Mouse (Mus musculus): Measurements from ENCODE around the gene Gm28048. TPM values are rescaled to one million over a fixed set of nuclear protein-coding genes. Genes with fewer than 3 reads are reported as not detected.

The Gm28048 gene
- total RNA-seq, 2 experiments from 2014 or later = 5.5 to 9.2 TPM

DNA sequence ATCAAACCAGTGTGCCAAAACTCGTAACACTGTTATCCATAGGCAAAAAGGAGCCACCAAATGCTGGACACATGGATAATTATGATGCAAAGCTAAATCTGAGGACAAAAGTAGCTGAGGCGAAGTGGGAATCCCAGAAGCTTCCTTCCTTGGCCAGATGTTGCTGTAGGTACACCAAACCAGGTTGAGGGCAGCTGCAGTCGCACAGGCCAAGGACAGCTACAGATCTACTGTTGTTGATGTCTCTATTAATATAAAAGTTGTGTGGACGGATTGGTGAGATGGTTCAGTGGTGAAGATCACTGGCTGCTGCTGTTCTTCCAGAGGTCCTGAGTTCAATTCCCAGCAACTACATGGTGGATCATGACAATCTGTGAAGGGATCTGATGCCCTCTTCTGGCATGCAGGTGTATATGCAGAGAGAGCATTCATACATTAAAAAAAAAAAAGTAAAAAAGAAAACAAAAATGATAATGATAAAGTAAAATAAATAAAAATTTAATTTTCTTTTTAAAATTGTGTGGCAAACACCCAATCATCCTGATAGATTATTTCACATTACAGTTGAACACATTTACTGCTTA is 24.0 kb downstream of the Gm28048 start:
- intact Hi-C loops (cut with DNase I) = loop anchor here (2.0 to 5.0 kb wide), 4 partner anchors 101 to 327 kb away; no protein-coding TSS in a partner anchor

DNA sequence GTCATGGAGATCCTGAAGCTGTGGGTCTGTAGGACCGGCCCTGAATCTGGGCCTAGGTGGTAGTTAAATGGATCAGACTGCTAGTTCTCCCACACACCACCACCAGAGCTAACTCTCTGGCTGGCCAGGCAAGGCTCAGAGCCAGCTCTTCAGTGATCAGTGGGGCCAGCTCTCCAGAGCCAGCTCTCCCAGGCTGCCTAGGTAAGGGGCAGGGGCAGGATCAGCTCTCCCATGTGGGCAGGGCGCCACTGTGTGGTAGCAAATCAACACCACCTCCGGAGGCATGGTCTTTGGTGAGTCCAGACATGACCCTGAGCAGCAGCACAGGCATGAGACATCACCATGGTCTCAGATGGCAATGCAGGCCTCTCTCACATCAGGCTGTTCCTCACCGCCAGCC is 25.1 kb downstream of the Gm28048 start:
- intact Hi-C loops (cut with DNase I) = loop anchor here (2.0 to 5.0 kb wide), 4 partner anchors 100 to 326 kb away; no protein-coding TSS in a partner anchor
- peak; percentile 64 to 74 for DNase-seq

More for the DNA sequence above, 24.0 kb downstream of the Gm28048 start:
- DNase-seq = no peak

DNA sequence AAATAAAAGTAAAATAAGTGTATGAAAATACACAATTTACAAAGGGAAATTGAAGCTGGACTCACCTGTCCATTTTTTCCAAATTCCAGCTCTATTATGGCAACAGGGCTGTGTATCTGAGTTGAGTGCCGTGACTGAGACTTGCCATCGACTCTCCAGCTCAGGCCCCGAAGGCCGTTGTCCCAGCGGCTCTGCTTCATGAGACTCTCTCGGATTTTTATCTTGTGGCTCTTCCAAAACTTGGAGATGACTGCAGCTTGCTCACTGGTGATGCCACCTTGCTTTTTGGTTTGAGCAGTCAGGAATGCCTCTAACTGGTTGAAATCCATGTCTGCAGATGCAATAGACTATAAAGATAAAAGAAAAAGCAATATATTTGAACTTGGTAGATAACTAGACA is 25.5 kb downstream of the Gm28048 start:
- intact Hi-C loops (cut with DNase I) = loop anchor here (2.0 to 5.0 kb wide), 4 partner anchors 99 to 326 kb away; no protein-coding TSS in a partner anchor
- DNase-seq = no peak

DNA sequence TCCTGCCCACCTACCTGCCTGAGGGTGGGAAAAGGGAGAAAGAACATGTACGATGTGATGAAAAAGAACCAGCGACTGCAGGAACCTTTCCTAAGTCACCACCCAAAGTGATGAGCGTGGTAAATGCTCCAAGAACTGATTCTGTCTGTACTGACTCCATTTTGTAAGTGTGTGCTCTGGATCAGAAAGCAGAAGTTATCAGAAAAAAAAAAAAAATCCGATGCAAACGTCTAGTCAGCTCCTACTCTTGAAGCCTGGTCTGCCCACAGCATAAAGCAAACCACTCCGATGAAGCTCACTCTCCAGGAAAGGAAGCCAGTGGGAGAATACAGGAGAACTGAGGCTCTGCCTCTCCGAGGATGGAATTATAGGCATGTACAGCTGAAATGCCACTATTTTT is 29.2 kb downstream of the Gm28048 start:
- DNase-seq = no peak
- intact Hi-C loops (cut with DNase I) = no loop called here

DNA sequence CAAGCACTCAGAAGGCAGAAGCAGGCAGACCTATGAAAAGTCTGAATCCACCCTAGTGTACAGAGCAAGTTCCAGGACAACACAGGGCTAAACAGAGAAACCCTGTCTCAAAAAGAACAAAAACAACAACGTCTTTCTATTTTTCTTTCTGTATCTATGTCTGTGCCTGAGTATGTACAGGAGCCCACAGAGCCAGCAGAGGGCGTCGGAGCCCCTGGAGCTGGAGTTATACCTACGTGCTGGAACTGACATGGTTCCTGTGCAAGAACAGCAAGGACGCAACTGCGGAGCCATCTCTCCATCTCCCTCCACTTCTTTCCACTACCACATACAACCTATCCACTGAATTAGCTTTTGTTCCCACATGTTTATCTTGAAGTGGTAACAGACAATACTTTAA is 31.8 kb downstream of the Gm28048 start:
- DNase-seq = no peak
- intact Hi-C loops (cut with DNase I) = no loop called here

DNA sequence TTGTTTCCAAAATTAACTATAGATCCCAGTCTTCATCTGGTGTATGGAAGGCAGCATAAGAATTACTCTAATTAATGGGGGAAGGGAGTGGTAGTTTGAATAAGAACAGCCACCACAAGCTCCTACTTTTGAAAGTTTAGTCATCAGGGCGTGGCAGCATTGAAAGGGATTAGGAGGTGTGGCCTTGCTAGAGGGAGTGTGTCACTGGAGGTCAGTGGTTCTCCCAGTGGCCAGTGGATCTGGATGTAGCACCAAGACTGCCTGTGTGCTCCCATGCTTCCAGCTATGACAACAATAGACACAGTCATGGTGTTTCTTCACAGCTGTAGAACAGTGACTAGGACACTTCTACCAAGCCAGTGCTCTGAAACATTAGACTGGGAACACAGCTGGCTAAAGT is 32.8 kb downstream of the Gm28048 start:
- DNase-seq = no peak
- intact Hi-C loops (cut with DNase I) = no loop called here

DNA sequence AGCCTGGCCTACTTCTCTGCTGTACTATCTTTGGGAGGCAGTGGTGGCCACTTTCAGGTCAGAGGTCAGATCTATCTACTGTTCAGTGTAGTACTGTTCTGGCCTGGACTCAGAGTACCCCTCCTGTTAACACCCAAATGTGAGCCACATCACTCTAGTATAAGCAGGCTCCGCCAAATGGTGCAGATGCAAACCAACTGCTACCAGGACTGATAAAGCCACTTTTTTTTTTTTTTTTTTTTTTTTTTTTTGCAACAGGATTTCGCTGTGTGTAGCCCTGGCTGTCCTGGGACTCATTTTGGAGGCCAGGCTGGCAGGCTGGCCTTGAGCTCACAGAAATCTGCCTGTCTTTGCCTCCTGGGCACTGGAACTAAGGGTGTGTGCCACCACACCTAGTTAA is 42.9 kb downstream of the Gm28048 start:
- DNase-seq = no peak
- intact Hi-C loops (cut with DNase I) = loop anchor here (5.0 kb wide), 1 partner anchor 37 kb away; no protein-coding TSS in a partner anchor

DNA sequence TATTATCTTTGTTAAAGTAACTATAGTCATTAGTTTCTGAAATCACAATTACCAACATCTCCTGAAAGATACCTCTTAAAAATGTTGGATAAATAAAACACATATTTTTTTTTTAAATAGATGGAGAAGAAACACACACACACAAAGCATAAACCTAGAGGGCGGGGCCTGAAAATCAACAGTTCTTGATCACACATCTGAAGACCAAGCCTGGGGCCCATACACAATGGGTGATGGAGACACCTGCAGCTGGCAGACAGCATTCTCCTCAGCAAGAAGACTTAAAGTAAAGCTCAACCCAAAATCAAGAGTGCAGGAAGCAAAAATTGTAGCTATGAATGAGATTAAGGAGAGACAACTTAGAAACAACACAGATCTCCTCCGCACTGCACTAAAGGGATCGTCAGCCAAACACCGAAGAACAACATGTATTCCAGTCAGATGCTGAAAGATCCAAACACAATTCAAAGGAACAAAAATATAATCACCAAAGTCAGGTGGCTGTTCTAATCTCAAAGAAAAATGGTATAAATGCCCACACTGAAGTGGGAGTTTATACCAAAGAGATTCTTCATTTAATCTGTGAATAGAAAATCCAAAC is 44.1 kb downstream of the Gm28048 start:
- DNase-seq = no peak
- intact Hi-C loops (cut with DNase I) = loop anchor here (5.0 kb wide), 1 partner anchor 36 kb away; no protein-coding TSS in a partner anchor

DNA sequence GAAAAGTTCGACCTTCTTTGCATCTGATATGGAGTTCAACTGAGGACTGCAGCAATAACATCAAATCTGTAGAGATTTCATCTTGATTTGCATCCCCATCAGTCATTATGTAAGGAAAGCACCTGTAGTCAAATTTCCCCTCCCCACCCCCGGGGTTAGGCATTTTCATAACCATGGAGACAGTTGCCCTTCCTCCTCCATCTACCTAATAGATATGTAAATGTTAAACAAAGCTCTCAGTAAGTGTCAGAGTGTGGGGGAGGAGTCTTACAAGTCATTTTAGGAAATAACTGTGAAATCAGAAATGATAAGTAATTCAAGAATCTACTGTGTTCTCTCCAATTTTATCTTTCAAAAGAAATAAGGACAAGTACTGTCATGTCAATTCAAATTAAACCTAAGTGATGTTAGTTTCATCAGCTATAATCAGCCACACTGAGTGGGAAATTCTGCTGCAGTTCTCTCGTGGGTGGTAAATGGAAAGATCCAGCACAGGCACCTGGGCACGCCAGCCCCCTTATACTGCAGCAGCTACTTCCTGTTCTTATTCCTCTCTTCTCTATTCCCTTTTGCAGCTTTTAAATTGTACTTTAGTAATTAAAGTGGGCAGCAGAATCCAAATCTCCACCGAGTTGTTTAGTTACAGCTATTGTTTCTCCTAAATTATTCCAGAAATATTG is 45.3 kb downstream of the Gm28048 start:
- intact Hi-C loops (cut with DNase I) = loop anchor here (5.0 kb wide), 1 partner anchor 34 kb away; no protein-coding TSS in a partner anchor
- DNase-seq = no peak

DNA sequence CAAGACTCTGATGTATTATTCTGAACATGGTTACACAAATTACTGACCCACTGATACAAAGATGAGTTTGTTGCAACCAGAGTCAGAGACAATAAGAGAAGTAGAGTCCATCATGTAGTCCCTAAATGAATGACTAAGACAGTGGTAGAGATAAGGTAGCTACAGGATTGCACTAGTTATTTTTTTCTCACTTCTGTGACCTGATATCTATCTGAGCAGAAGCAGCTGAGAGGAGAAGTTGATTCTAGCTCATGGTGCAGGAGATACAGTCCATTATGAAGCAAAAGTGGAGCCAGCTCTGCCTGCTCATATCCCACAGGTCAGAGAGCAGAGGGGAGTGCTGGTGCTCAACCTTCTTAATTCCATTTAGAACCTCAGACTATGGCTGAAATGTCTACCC is 49.7 kb downstream of the Gm28048 start:
- intact Hi-C loops (cut with DNase I) = no loop called here
- no peak for DNase-seq

DNA sequence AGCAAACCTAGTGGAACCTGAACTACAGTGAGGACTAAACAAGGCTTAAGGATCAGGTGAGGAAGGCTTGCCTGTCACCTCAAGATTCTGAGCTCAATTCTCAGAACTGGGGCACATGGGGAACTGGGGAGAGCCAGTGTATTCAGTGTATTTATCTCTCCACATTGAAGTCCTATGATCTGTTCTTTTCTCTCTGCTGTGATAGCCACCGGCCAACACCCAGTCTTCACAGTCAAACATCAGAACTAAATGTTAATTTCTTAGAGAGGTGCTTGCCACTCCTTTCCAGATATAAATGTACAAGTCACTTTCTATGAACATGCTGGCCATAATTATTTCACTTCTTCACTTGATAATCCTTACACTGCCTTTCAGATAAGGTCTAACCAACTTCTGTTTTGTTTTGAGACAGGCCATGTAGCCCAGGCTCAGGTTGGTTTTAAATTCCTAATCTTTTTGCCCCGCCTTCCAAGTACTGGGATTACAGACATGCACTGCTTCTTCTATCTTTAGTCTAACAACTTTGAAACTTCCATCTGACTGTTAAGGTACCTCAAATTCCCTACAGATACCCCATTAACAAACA is 50.5 kb downstream of the Gm28048 start:
- intact Hi-C loops (cut with DNase I) = no loop called here
- no peak for DNase-seq

DNA sequence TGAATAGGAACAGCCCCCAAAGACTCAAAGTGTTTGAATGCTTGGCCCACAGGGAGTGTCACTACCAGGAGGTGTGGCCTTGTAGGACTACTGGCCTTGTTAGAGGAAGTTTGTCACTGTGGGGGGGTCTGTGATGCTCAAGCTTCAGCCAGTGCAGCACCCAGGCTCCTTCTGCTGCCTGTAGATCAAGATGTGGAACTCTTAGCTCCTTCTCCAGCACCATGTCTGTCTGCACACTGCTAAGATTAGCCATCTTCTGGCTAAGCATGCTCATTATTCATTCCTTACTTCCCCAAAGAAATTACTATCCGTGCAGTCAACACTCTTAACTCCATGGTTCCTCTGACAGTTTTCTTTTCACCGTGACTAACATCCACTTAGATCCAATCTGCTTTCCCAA is 51.8 kb downstream of the Gm28048 start:
- intact Hi-C loops (cut with DNase I) = no loop called here
- no peak for DNase-seq

DNA sequence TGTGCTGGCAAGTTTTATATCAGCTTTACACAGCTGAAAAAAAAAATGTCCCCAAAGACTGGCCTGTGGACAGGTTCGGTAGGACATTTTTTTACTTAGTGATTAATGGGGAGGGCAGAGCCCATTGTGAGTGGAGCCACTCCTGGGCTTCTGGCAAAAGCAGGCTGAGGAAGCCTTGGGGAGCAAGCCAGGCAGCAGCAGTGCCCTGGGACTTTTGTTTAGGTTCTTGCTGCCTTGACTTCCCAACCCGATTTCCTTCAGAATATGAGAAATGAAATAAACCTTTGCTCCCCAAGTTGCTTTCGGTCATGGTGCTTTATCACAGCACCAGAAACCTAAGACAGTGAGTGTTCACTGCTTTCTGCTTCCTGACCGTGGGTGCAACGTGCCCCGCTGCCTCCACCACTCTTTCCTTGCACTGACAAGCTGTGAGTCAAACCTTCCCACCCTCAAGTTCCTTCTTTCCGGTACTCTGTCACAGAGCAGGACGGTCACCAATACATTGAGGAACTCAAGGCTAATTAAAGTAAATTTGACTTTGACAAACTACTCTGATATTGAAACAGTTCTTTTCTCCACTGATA is 53.2 kb downstream of the Gm28048 start:
- intact Hi-C loops (cut with DNase I) = no loop called here
- no peak for DNase-seq

DNA sequence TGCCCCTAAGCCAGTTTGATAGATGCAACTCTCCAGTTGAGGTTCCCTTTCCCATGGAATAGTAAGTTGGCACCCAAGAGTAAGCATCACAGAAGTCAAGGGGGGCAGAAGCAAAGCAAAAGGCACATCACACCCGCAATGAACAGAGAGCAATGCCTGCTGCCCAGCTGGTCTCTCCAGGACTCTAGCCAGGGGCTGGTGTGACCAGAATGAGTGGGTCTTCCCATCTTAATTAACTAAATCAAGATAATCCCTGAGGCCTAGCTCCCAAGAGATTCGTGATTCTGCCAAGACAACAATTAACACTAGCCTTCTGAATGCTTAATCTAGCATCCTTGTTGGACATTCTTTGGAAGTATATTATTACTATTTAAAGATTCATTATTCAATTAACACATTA is 58.3 kb downstream of the Gm28048 start:
- DNase-seq = no peak
- intact Hi-C loops (cut with DNase I) = no loop called here

DNA sequence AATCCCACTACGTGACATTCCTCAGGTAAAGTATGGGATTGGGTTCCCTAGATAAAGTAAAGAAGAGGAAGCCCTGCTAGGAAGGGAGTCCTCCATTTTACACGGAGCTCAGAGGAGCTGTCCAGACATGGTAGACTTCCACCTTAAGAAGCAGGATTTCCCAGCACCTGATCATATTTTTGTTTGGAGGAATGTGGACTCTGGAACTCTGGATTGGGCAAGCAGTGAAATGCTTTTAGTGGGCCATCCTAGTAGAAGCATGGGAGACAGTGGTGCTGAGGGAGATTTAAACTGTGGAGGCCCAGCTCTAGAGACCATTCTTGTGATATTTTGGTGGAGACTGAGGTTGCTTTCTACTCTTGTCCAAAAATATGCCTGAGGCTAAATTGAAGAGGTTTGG is 59.3 kb downstream of the Gm28048 start:
- intact Hi-C loops (cut with DNase I) = no loop called here
- DNase-seq = no peak

DNA sequence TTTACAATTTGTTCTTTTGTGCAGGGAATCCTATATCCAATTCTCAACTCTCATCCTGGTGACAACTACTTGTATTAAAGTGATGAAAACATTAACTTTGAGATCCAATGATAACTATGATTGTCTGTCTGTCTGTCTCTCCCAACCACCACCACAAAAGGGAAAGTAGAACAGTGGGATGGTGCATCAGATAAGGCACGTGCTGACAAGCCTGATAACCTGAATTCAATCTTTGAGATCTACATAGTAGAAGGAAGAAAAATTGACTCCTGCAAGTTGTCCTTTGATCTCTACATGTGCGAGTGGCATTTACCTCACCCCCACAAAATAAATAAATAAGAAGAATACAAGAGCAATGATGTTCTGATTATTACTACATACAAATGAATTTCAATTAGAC is 62.6 kb downstream of the Gm28048 start:
- intact Hi-C loops (cut with DNase I) = no loop called here
- no peak for DNase-seq

DNA sequence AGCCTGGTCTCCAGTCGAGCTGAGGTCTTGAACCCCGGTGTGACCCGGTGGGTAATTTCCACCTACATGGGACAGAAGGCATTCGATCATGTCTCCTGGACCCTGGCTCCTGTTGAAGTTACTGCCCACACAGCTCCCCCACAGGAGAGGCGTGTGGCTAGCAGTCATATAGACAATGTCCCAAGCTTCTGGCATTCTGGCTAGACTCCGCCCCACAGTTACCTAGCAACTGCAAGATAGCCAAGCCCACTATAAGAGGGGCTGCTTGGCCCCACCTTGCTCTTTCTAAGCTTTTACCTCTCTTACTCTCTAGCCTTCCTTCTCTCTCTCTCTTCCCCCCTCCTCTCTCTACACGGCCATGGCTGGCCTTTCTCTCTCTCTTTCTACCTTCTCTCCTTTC is 64.1 kb downstream of the Gm28048 start:
- DNase-seq = no peak
- intact Hi-C loops (cut with DNase I) = no loop called here

DNA sequence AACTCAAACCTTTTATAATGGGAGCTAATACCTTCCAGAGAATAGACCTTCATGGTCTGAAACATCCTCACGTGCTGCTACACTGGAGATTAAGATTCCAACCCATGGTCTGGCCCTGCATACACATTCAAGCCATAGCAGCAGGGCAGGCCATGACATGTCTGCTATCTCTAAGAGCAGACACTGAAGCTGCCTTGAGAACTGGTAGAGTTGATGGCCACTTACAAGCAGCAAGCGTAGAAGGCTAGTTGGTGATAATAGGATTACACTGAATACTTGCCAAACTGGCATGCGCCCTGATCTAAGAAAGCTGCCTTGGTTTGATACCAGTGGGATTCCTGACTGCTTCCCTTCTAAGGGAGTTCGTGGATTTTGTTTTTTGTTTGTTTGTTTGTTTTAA is 68.1 kb downstream of the Gm28048 start:
- intact Hi-C loops (cut with DNase I) = no loop called here
- no peak for DNase-seq

DNA sequence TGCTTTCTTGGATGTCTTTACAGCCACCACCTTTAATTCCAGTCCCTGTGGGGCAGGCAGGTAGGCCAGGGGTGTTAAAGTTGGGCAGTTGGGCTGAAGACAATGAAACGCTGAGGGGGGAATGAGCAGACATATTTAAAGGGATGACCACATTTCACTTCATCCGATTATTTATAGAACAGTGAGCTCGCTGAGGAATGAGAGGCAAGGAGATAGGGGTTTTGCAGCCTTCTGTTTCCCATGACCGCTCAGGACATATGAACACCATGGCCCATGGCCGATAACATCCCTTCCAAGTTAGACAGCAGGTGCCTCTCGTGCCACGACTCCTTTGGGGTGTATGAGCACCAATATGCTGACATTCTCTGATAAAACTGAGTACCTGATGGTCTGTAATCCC is 70.1 kb downstream of the Gm28048 start:
- intact Hi-C loops (cut with DNase I) = no loop called here
- no peak for DNase-seq

DNA sequence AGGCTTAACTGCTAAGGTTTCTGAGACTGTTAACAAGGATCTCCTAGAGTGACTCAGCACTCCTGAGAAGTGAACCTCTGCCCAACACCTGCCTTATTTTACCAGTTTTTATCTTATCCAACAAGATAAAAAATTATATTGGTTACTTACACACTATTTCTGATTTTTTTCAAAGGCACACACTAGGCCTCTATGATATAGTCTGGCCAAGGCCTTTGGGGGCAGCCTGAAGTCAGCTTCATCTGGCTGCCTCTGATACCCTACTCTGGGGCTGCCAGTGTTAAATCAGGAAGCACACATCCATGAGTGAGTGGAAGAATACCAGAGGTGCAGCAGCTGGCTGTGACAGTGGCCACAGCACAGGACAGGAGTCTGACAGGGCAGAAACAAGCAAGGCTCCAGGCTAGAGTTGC is 75.4 kb downstream of the Gm28048 start:
- no peak for DNase-seq
- intact Hi-C loops (cut with DNase I) = no loop called here

DNA sequence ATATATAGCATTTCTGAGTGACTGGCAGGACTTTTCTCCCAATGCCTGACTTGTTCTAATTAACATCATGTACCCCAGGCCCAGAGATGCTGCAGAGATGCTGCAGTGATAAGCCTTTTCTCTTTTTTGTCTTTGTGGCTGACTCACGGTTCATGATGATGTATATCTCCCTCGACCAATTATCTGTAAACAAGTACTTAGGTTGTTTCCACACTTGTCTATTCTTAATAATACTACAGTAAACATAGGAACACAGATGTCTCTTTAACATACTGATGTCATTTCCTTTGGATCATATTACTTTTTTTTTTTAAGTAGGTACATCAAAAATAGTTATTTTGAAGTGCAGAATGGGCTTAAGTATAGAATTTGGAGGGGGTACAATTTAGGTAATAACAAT is 79.0 kb downstream of the Gm28048 start:
- no peak for DNase-seq

More for the DNA sequence above, 79.0 kb downstream of the Gm28048 start:
- intact Hi-C loops (cut with DNase I) = loop anchor here (5.0 kb wide), 1 partner anchor 34 kb away; no protein-coding TSS in a partner anchor

Measured in heart, postnatal 14 days (tissue).